Mouse (Mus musculus) ES-Bruce4 (cell line): ENCODE measurements around the gene Gm960.

Experiments
- CTCF ChIP-seq: IDR thresholded peaks from one replicate; pipeline ENCODE4 v1.8.1; 2011; ENCODE audit warnings: low read depth, low read length
- EP300 ChIP-seq: IDR thresholded peaks from 2 replicates; pipeline ENCODE4 v1.6.1; 2011; ENCODE audit warnings: low read depth, low read length; ENCODE audit not compliant: insufficient read depth
- POLR2A ChIP-seq: IDR thresholded peaks from one replicate; pipeline ENCODE4 v1.8.1; 2011; ENCODE audit warnings: low read length; ENCODE audit not compliant: insufficient read depth

DNA sequence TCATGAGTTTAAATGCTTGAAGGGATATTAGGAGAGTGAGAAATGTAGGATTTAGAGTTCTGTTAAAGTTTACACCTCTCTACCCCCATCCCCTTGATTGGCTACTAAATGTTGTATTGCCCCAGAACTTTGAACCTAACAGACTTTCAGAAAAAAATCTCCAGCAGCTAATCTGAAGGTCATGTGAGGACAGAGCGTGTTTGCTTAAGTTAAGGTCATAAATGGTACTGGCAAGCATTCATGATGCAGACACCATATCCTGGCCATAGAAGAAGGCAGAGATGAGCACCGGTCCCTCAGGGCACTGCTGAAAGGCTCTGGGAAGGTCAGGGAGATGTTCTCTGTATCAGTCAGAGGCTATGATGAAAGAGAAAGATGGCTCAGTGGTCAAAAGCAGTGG, 18.8 kb upstream of the Gm960 start:
- TF ChIP-seq EP300, result no peak
- no peak for TF ChIP-seq POLR2A
- no peak for TF ChIP-seq CTCF
